ENCODE assay signal across 8 mouse cellular contexts in the genomic region with DNA sequence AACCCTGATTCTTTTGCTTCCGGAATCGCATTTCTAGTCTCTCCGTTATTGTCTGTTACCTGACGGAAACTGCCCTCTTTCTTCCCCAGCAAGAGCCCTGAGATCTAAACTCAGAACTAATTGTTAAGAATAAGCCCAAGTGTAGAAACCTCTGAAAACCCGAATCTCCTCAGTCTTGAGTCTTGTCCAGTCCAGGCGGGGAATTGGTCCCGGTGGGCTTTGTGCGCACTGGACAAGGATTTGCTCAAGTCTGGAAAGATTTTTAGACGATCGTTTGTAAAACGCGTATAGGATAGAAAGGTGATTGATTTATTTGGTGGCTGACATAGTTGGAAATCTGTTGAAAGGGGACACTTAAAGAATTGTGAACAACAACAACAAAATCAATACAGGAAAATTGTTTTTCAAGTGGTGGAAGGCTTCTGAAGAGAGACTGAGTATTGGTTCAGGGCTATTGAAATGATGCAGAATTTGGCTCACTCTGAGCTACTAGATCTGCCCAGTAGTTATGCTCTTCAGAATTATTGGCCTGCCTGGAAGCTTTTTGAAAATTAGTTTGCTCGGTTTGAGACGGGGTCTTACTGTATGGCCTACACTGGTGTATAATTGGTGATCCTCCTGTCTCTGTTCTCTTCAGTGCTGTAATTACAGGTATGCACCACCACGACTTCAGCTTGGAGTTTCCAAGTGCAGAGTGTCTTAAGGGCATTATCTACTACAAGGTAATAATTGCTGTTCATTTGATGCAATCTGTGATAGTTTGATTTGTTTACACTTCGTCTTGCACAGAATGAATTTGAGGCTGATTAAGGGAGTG. TPM values are rescaled to one million over a fixed set of nuclear protein-coding genes. Genes with fewer than 3 reads are reported as not detected.
DNase-seq lines count a peak whose midpoint lies in the region; ATAC-seq lines count a peak whose summit lies in the region.

No protein-coding gene starts in this region.

- H3K36me3 ChIP-seq in neural tube, embryonic 11.5 days (ENCODE audit: control insufficient read depth, insufficient read depth, low read length) = 0 out of 2 replicates have a peak, but pooled peaks cover 2% of the 10 kb centered on the region
- peaks cover 15% of the 10 kb centered on the region for H3K36me3 ChIP-seq in hindbrain, embryonic 15.5 days
- H3K36me3 ChIP-seq in midbrain, embryonic 13.5 days = peaks cover 21% of the 10 kb centered on the region

- H3K27ac ChIP-seq in neural tube, embryonic 11.5 days (ENCODE audit: low read depth, low read length) = peak overlapping the region; percentile 69
- peak overlapping the region; percentile 97 for H3K27ac ChIP-seq in hindbrain, embryonic 15.5 days (replicated peaks)
- peak overlapping the region; percentile 93 for H3K27ac ChIP-seq in midbrain, embryonic 13.5 days

- peak; percentile 39; the same call in 1 of the 2 replicates for ATAC-seq in neural tube, embryonic 11.5 days (ENCODE audit: insufficient read depth, low FRiP score, low TSS enrichment)
- peak; percentile 60 for ATAC-seq in hindbrain, embryonic 15.5 days (ENCODE audit: low FRiP score, low read depth)
- ATAC-seq in midbrain, embryonic 13.5 days = peak; percentile 56

- peaks cover 3% of the 10 kb centered on the region; the same call in 1 of the 2 replicates for H3K4me1 ChIP-seq in neural tube, embryonic 11.5 days (ENCODE audit: control insufficient read depth, insufficient read depth, low read length)
- H3K4me1 ChIP-seq in hindbrain, embryonic 15.5 days (replicated peaks) = peaks cover 27% of the 10 kb centered on the region
- peaks cover 22% of the 10 kb centered on the region for H3K4me1 ChIP-seq in midbrain, embryonic 13.5 days (replicated peaks)

- H3K27me3 ChIP-seq in neural tube, embryonic 11.5 days (ENCODE audit: control insufficient read depth, insufficient read depth, low read length) = no peaks in the 10 kb centered on the region
- no peaks in the 10 kb centered on the region for H3K27me3 ChIP-seq in hindbrain, embryonic 15.5 days
- no peaks in the 10 kb centered on the region for H3K27me3 ChIP-seq in midbrain, embryonic 13.5 days

- peak overlapping the region; percentile 66 for H3K4me3 ChIP-seq in neural tube, embryonic 11.5 days (ENCODE audit: low read depth, low read length)
- peak overlapping the region; percentile 89 for H3K4me3 ChIP-seq in hindbrain, embryonic 15.5 days
- H3K4me3 ChIP-seq in midbrain, embryonic 13.5 days (replicated peaks) = peak overlapping the region; percentile 58

- H3K9ac ChIP-seq in neural tube, embryonic 11.5 days (ENCODE audit: low read length) = peak overlapping the region; percentile 81
- peak overlapping the region; percentile 89 for H3K9ac ChIP-seq in hindbrain, embryonic 15.5 days
- H3K9ac ChIP-seq in midbrain, embryonic 13.5 days (replicated peaks) = peak overlapping the region; percentile 75

- DNase-seq in neural tube, embryonic 11.5 days (ENCODE audit: low spot score) = no peak
- DNase-seq in neural tube, embryonic 10.5 days (ENCODE audit: extremely low spot score, low spot score) = no peak
- DNase-seq in embryo, embryonic 10 days (ENCODE audit: low spot score) = peak; percentile 27
- no peak for DNase-seq in adrenal gland, postnatal 14 days
- DNase-seq in spleen, adult 18-20 months = no peak
- DNase-seq in spleen, postnatal 10 days (ENCODE audit: low spot score in 2 of 2) = no peak

- 14% methylated on average over 16 of the region's 16 CpGs for WGBS in neural tube, embryonic 11.5 days
- WGBS in hindbrain, embryonic 15.5 days = 6% methylated on average over 16 of the region's 16 CpGs
- 11% methylated on average over 16 of the region's 16 CpGs for WGBS in midbrain, embryonic 13.5 days

- no peaks in the 10 kb centered on the region for H3K9me3 ChIP-seq in neural tube, embryonic 11.5 days (ENCODE audit: control insufficient read depth, low read length)
- no peaks in the 10 kb centered on the region for H3K9me3 ChIP-seq in hindbrain, embryonic 15.5 days
- no peaks in the 10 kb centered on the region for H3K9me3 ChIP-seq in midbrain, embryonic 13.5 days

- H3K4me2 ChIP-seq in neural tube, embryonic 11.5 days (ENCODE audit: low read depth) = peak overlapping the region; percentile 61
- H3K4me2 ChIP-seq in hindbrain, embryonic 15.5 days = peak overlapping the region; percentile 61
- peak overlapping the region; percentile 69 for H3K4me2 ChIP-seq in midbrain, embryonic 13.5 days (replicated peaks)

RNA-seq across cellular contexts. Expression of a gene that starts 0.7 kb away (rescaled TPM):
- polyA plus RNA-seq in neural tube, embryonic 11.5 days (2014; fragmentation: Nextera tagmentation; extraction: Ambion mirVana) = 126 and 128 TPM in 2 replicates
- polyA plus RNA-seq in hindbrain, embryonic 15.5 days (2015; fragmentation: Nextera tagmentation; extraction: Ambion mirVana) = 81.4 and 82.6 TPM in 2 replicates
- 128 TPM in 2 replicates for polyA plus RNA-seq in midbrain, embryonic 13.5 days (2015; fragmentation: Nextera tagmentation; extraction: Ambion mirVana)
- total RNA-seq in adrenal gland, postnatal 14 days (2021) = 16.7 and 17.2 TPM in 2 replicates

RNA-seq across cellular contexts. Expression of a gene that starts 32.5 kb away (rescaled TPM):
- 43.8 and 45.1 TPM in 2 replicates for polyA plus RNA-seq in neural tube, embryonic 11.5 days (2014; fragmentation: Nextera tagmentation; extraction: Ambion mirVana)
- polyA plus RNA-seq in hindbrain, embryonic 15.5 days (2015; fragmentation: Nextera tagmentation; extraction: Ambion mirVana) = 20.8 and 22.1 TPM in 2 replicates
- polyA plus RNA-seq in midbrain, embryonic 13.5 days (2015; fragmentation: Nextera tagmentation; extraction: Ambion mirVana) = 31.5 and 32.1 TPM in 2 replicates
- 33.1 and 33.6 TPM in 2 replicates for total RNA-seq in adrenal gland, postnatal 14 days (2021)

RNA-seq across cellular contexts. Expression of a gene that starts 38.1 kb away (rescaled TPM):
- 25.5 and 27.8 TPM in 2 replicates for polyA plus RNA-seq in neural tube, embryonic 11.5 days (2014; fragmentation: Nextera tagmentation; extraction: Ambion mirVana)
- 26.5 and 31.3 TPM in 2 replicates for polyA plus RNA-seq in hindbrain, embryonic 15.5 days (2015; fragmentation: Nextera tagmentation; extraction: Ambion mirVana)
- polyA plus RNA-seq in midbrain, embryonic 13.5 days (2015; fragmentation: Nextera tagmentation; extraction: Ambion mirVana) = 45.3 and 49.7 TPM in 2 replicates
- total RNA-seq in adrenal gland, postnatal 14 days (2021) = 12.5 and 15.4 TPM in 2 replicates

RNA-seq across cellular contexts. Expression of a gene that starts 43.5 kb away (rescaled TPM):
- 316 and 319 TPM in 2 replicates for polyA plus RNA-seq in neural tube, embryonic 11.5 days (2014; fragmentation: Nextera tagmentation; extraction: Ambion mirVana)
- 313 and 320 TPM in 2 replicates for polyA plus RNA-seq in hindbrain, embryonic 15.5 days (2015; fragmentation: Nextera tagmentation; extraction: Ambion mirVana)
- 316 and 337 TPM in 2 replicates for polyA plus RNA-seq in midbrain, embryonic 13.5 days (2015; fragmentation: Nextera tagmentation; extraction: Ambion mirVana)
- total RNA-seq in adrenal gland, postnatal 14 days (2021) = 149 and 153 TPM in 2 replicates

RNA-seq across cellular contexts. Expression of a gene that starts 54.4 kb away (rescaled TPM):
- polyA plus RNA-seq in neural tube, embryonic 11.5 days (2014; fragmentation: Nextera tagmentation; extraction: Ambion mirVana) = 15.7 and 17.2 TPM in 2 replicates
- 24.7 and 26.2 TPM in 2 replicates for polyA plus RNA-seq in hindbrain, embryonic 15.5 days (2015; fragmentation: Nextera tagmentation; extraction: Ambion mirVana)
- polyA plus RNA-seq in midbrain, embryonic 13.5 days (2015; fragmentation: Nextera tagmentation; extraction: Ambion mirVana) = 26.6 and 28.8 TPM in 2 replicates
- 21.4 and 24.2 TPM in 2 replicates for total RNA-seq in adrenal gland, postnatal 14 days (2021)
